15 mouse cellular contexts compared by ENCODE assay signal in the genomic region with DNA sequence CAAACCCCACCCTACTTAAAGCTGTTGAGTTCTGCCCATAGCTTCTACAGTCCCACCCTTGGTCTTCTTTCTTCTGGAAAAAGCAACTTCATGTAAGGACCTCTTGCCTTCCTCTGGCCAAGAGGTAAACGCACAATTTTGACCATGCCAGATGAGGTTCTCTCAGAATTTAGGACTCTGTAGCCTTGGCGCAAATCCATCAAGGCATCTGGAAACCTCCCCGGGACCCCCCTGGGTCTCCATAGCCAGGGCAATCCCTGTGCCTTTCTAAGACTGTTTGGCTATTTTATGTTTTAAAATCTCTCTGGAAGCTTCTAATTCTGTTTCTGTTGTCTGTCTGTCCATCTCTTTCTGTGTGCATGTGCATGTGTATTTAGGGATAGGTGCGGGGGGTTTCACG.
DNase-seq lines count a peak whose midpoint lies in the region; ATAC-seq lines count a peak whose summit lies in the region.
"Had no signal": no experiment of that assay in that cellular context is flagged by ENCODE, and none has a peak within 500 bp of the region (broad histone marks: within the 10 kb centered on the region; RNA-seq: fewer than 3 reads in every experiment).

No protein-coding gene starts in this region.

- no peaks in the 10 kb centered on the region for H3K9me3 ChIP-seq in forebrain, embryonic 11.5 days (ENCODE audit: control insufficient read depth, low read length)
- no peaks in the 10 kb centered on the region for H3K9me3 ChIP-seq in forebrain, embryonic 16.5 days (ENCODE audit: control insufficient read depth, low read length)
- no peaks in the 10 kb centered on the region for H3K9me3 ChIP-seq in kidney, embryonic 15.5 days (replicated peaks)
- H3K9me3 ChIP-seq in hindbrain, embryonic 13.5 days: 0 out of 2 replicates have a peak, but pooled peaks cover 3% of the 10 kb centered on the region
- no peaks in the 10 kb centered on the region for H3K9me3 ChIP-seq in stomach, embryonic 15.5 days
- H3K9me3 ChIP-seq: neural tube, embryonic 13.5 days had no signal

- H3K27ac ChIP-seq in forebrain, embryonic 11.5 days (ENCODE audit: low read depth, low read length): peak overlapping the region; percentile 27; the same call in 1 of the 2 replicates
- no peak overlapping the region for H3K27ac ChIP-seq in forebrain, embryonic 16.5 days (ENCODE audit: low read length)
- H3K27ac ChIP-seq in kidney, embryonic 15.5 days: peak overlapping the region; percentile 15; the same call in 1 of the 2 replicates
- H3K27ac ChIP-seq in hindbrain, embryonic 13.5 days: 0 out of 2 replicates have a peak overlapping the region, but pooled peaks have one; percentile 5
- peak overlapping the region; percentile 38 for H3K27ac ChIP-seq in stomach, embryonic 15.5 days
- H3K27ac ChIP-seq: kidney, postnatal 0 days had no signal

- WGBS in forebrain, embryonic 11.5 days: 76% methylated on average over 5 of the region's 5 CpGs
- 57% methylated on average over 5 of the region's 5 CpGs for WGBS in forebrain, embryonic 16.5 days
- 62% methylated on average over 5 of the region's 5 CpGs for whole genome bisulfite sequencing in kidney, embryonic 15.5 days
- 70% methylated on average over 5 of the region's 5 CpGs for WGBS in hindbrain, embryonic 13.5 days
- WGBS in stomach, embryonic 15.5 days: 71% methylated on average over 5 of the region's 5 CpGs

- H3K36me3 ChIP-seq in forebrain, embryonic 11.5 days (ENCODE audit: control insufficient read depth, insufficient read depth, low read length): no peaks in the 10 kb centered on the region
- H3K36me3 ChIP-seq in forebrain, embryonic 16.5 days (ENCODE audit: control insufficient read depth, insufficient read depth): no peaks in the 10 kb centered on the region
- no peaks in the 10 kb centered on the region for H3K36me3 ChIP-seq in kidney, embryonic 15.5 days
- no peaks in the 10 kb centered on the region for H3K36me3 ChIP-seq in hindbrain, embryonic 13.5 days
- no peaks in the 10 kb centered on the region for H3K36me3 ChIP-seq in stomach, embryonic 15.5 days
- H3K36me3 ChIP-seq: neural tube, embryonic 13.5 days had no signal

- ATAC-seq in forebrain, embryonic 11.5 days (replicated peaks; ENCODE audit: low FRiP score): no peak
- no peak for ATAC-seq in forebrain, embryonic 16.5 days
- ATAC-seq in kidney, embryonic 15.5 days (replicated peaks; ENCODE audit: low FRiP score): no peak
- no peak for ATAC-seq in hindbrain, embryonic 13.5 days (ENCODE audit: low FRiP score)
- no peak for ATAC-seq in stomach, embryonic 15.5 days (ENCODE audit: insufficient read depth, low FRiP score, low read depth)
- ATAC-seq: liver, postnatal 0 days had no signal

- no peaks in the 10 kb centered on the region for H3K27me3 ChIP-seq in forebrain, embryonic 11.5 days (ENCODE audit: control insufficient read depth, insufficient read depth, low read length)
- H3K27me3 ChIP-seq in forebrain, embryonic 16.5 days (replicated peaks; ENCODE audit: control insufficient read depth, insufficient read depth, low read length): no peaks in the 10 kb centered on the region
- H3K27me3 ChIP-seq in kidney, embryonic 15.5 days: 0 out of 2 replicates have a peak, but pooled peaks cover under 1% of the 10 kb centered on the region
- no peaks in the 10 kb centered on the region for H3K27me3 ChIP-seq in hindbrain, embryonic 13.5 days
- no peaks in the 10 kb centered on the region for H3K27me3 ChIP-seq in stomach, embryonic 15.5 days (replicated peaks)
- H3K27me3 ChIP-seq: neural tube, embryonic 13.5 days had no signal

- no peak overlapping the region for H3K4me2 ChIP-seq in forebrain, embryonic 11.5 days (ENCODE audit: low read depth, low read length, severe bottlenecking)
- no peak overlapping the region for H3K4me2 ChIP-seq in forebrain, embryonic 16.5 days (ENCODE audit: low read length)
- no peak overlapping the region for H3K4me2 ChIP-seq in kidney, embryonic 15.5 days
- no peak overlapping the region for H3K4me2 ChIP-seq in hindbrain, embryonic 13.5 days
- H3K4me2 ChIP-seq in stomach, embryonic 15.5 days: no peak overlapping the region
- H3K4me2 ChIP-seq: neural tube, embryonic 13.5 days had no signal

- no peak overlapping the region for H3K4me3 ChIP-seq in forebrain, embryonic 11.5 days (ENCODE audit: low read depth, low read length)
- H3K4me3 ChIP-seq in forebrain, embryonic 16.5 days (replicated peaks; ENCODE audit: low read length): no peak overlapping the region
- H3K4me3 ChIP-seq in kidney, embryonic 15.5 days (replicated peaks): no peak overlapping the region
- no peak overlapping the region for H3K4me3 ChIP-seq in hindbrain, embryonic 13.5 days
- H3K4me3 ChIP-seq in stomach, embryonic 15.5 days (replicated peaks): no peak overlapping the region
- H3K4me3 ChIP-seq: neural tube, embryonic 13.5 days had no signal

- no peak overlapping the region; the same call in 1 of the 2 replicates for H3K9ac ChIP-seq in forebrain, embryonic 11.5 days (ENCODE audit: low read length)
- no peak overlapping the region for H3K9ac ChIP-seq in forebrain, embryonic 16.5 days (replicated peaks; ENCODE audit: low read depth, low read length)
- H3K9ac ChIP-seq in kidney, embryonic 15.5 days: no peak overlapping the region
- H3K9ac ChIP-seq in hindbrain, embryonic 13.5 days: no peak overlapping the region
- no peak overlapping the region for H3K9ac ChIP-seq in stomach, embryonic 15.5 days
- H3K9ac ChIP-seq: liver, postnatal 0 days had no signal

- peaks cover 2% of the 10 kb centered on the region; the same call in 1 of the 2 replicates for H3K4me1 ChIP-seq in forebrain, embryonic 11.5 days (replicated peaks; ENCODE audit: control insufficient read depth, insufficient read depth, low read length)
- H3K4me1 ChIP-seq in forebrain, embryonic 16.5 days (replicated peaks; ENCODE audit: control insufficient read depth, insufficient read depth, low read length): peaks cover 14% of the 10 kb centered on the region
- peaks cover 36% of the 10 kb centered on the region for H3K4me1 ChIP-seq in kidney, embryonic 15.5 days
- H3K4me1 ChIP-seq in hindbrain, embryonic 13.5 days (replicated peaks): peaks cover 26% of the 10 kb centered on the region
- H3K4me1 ChIP-seq in stomach, embryonic 15.5 days: peaks cover 19% of the 10 kb centered on the region; the same call in 1 of the 2 replicates

- DNase-seq in forebrain, embryonic 11.5 days (ENCODE audit: low spot score): no peak
- no peak for DNase-seq in kidney, adult 8-10 months
- no peak for DNase-seq in ovary, adult 18-20 months (ENCODE audit: low spot score)
- no peak for DNase-seq in MN1 (ENCODE audit: low spot score)
- DNase-seq: cerebellum, adult 8-10 months; gastrocnemius, postnatal 25 days; layer of hippocampus, adult 9-11 months; liver, postnatal 0 days; retina, postnatal 1 day had no signal
